Mouse (Mus musculus) splenic B cell, adult 2 months (primary cell): ENCODE results near the gene Lef1.
A peak's percentile ranks its signal among the peaks of the same experiment; 100 is the strongest.

ENCODE experiments used
- DNase-seq: peaks from one replicate; pipeline ENCODE4 v3.0.0-alpha.2; 2011; ENCODE audit warnings: low read depth, low spot score
- H3K27me3 ChIP-seq: 2 replicates; pipeline ENCODE4 v1.6.1; 2012; ENCODE audit warnings: mild to moderate bottlenecking, low read length, moderate library complexity, mixed read lengths; ENCODE audit not compliant: control insufficient read depth, poor library complexity, insufficient read depth, severe bottlenecking
- H3K36me3 ChIP-seq: 2 replicates; pipeline ENCODE4 v1.6.1; 2012; ENCODE audit warnings: mild to moderate bottlenecking, low read length, moderate library complexity, mixed read lengths; ENCODE audit not compliant: control insufficient read depth, poor library complexity, insufficient read depth, severe bottlenecking

Lef1 gene

DNA sequence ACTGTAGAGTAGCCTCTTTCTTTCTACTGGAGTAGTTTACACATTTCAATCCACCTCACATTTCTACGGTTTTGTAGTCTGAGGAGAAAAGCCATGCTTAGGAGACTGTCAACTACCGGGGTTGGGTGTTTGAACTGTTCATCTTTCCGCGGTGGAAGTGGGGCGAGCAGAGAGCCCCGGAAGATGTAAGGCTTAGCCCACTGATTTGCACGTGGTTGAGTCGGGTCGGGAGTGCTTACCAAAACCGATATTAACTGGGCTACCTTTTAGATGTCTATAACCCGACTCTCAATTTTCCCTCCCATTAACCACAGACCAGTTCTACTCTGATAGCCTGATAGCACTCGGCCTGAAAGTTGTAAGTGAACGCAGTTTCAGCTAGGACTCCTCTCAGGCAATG lies 2.8 kb downstream of the Lef1 start:
- Histone ChIP-seq H3K27me3 (no peaks in the 10 kb centered on the region; the same call in 1 of the 2 replicates), H3K36me3 (peaks cover 3% of the 10 kb centered on the region; the same call in 1 of the 2 replicates)
- DNase-seq, result peak; percentile 47

DNA sequence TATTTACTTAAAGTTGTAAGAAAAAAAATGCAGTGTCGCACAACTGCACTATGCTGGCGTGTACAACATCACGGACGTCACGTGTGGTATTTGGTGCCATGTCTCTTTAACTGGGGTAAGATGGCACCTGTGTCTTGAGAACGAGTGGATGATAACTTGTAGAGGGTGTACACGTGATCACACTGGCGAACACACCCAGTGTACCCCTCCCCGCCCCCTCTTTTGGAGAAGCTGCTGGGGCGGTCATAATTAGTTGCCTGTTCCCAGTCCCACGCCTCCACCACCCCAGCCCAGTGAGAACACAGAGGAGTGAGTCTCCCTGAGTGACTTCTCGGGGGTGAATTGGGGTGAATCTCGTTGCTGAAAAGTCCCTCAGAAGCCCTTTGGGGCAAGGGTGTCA lies 5.8 kb downstream of the Lef1 start:
- peaks cover 3% of the 10 kb centered on the region; the same call in 1 of the 2 replicates for H3K36me3 ChIP-seq
- H3K27me3 ChIP-seq, result no peaks in the 10 kb centered on the region; the same call in 1 of the 2 replicates
- DNase-seq, result no peak

DNA sequence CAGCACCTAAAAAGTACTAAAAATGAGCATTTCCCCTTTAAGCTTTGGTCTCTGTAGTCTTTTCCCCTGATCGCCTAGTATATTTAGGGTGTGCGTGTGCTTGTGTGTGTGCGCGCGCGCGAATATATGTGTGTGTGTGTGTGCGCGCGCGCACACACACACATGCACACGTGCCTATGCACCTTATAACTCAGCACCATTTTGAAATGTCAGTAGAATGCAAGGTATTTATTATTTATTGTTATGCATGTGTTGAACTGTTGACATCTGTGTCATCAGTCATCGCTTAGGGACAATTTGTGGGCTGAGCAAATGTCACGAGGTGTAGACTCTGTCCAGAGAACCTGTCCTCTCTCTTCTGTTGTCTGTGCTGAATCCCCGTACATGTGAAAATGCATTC lies 7.1 kb downstream of the Lef1 start:
- Histone ChIP-seq H3K27me3 (no peaks in the 10 kb centered on the region; the same call in 1 of the 2 replicates), H3K36me3 (0 out of 2 replicates have a peak, but pooled peaks cover 3% of the 10 kb centered on the region)
- peak; percentile 15 for DNase-seq

DNA sequence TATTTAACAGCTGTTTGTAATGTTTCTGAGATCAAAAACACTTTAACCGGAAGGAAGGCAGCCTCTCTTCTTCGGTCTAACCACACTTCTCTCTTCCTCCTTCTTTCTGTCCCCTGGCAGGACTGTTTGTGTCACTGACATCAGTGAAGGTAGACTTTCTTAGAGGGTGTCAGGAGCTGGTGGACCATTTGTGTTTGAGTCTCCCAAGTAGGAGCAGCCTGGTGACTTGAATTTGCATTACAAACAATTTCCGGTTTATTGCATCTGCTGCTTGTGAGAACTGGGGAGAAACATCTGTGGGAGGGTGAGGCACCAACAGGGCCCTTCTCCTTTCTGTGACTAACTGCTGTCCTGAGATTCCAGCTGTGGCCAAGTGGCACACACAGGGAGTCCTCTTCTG lies 7.6 kb downstream of the Lef1 start:
- no peaks in the 10 kb centered on the region; the same call in 1 of the 2 replicates for H3K27me3 ChIP-seq
- peak; percentile 70 for DNase-seq

DNA sequence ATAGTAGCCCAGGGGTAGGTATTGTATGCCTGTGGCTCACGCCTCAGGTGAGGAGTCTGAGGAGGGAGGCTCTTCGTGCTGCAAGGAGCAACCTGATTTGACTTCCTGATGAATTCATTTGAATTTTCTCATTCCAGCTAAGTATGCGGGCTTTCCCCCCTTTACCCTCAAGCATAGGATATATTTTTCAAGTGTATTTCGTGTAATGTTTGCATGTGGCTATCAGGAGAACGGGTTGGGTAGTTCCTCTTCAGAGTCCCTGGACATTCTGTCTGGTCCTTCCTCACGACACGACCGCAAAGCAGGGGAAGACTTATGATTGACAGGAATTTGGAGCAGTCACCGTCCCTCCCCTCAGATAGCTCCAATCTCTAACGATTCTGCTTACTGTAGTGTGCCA lies 9.2 kb downstream of the Lef1 start:
- Histone ChIP-seq H3K27me3 (no peaks in the 10 kb centered on the region; the same call in 1 of the 2 replicates), H3K36me3 (0 out of 2 replicates have a peak, but pooled peaks cover 3% of the 10 kb centered on the region)
- DNase-seq, result no peak

More for the DNA sequence above, 7.6 kb downstream of the Lef1 start:
- H3K36me3 ChIP-seq, result 0 out of 2 replicates have a peak, but pooled peaks cover 3% of the 10 kb centered on the region

DNA sequence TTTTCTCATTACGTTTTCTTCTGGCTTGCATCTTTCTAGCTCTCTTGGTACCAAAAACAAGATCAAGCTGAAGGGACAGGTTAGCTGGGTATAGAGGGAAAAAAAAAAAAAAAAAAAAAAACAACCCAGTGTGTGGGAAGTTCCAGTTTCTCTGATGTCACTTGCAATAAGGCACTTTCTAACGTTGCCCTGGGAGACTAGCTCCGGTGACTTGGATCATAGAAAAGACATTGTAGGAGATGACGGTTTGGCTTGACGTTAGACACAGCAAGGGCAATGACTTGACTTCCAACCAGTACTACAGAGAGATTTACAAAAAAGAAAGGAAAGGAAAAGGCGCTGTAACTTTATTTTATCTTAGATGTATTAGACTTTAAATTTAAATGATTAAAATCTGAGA lies 13.2 kb downstream of the Lef1 start:
- Histone ChIP-seq H3K36me3 (no peaks in the 10 kb centered on the region), H3K27me3 (no peaks in the 10 kb centered on the region)
- DNase-seq, result no peak

DNA sequence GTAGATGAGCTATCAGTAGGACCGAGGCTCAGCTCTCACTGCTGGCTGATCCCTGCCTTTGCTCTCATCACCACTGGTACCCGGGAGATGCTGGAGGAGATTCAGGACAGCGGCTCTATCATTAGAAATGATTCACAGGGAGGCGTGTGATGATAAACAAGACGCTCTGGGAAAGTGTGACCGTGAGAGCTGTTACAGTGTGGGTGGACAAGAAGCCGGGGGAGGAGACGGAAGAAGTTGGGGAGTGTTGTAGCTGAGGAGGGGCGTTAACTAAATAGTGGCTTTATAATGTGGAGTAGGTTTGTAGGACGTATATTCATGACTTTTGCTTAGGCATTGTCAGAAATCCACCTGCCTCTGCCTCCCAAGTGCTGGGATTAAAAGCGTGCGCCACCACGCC lies 15.6 kb downstream of the Lef1 start:
- Histone ChIP-seq H3K36me3 (no peaks in the 10 kb centered on the region), H3K27me3 (no peaks in the 10 kb centered on the region)
- DNase-seq, result no peak

DNA sequence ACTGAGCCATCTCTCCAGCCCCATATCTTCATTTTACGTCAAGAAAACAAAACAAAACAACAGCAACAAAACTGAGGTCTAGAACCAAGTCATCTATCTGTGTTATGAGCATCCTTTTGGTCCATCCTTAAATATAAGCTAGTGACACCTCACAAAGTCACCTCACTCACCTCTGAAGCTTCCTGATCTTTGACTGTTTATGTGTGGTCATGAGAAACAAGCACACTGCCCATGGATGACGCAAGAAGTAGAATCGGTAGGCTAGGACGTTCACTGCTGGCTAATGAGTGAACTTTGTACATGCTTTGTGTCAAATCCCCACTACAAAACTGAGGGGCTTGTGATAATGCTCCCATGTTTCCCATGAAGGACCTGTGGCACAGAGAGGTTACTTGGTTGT lies 16.2 kb downstream of the Lef1 start:
- DNase-seq, result no peak

DNA sequence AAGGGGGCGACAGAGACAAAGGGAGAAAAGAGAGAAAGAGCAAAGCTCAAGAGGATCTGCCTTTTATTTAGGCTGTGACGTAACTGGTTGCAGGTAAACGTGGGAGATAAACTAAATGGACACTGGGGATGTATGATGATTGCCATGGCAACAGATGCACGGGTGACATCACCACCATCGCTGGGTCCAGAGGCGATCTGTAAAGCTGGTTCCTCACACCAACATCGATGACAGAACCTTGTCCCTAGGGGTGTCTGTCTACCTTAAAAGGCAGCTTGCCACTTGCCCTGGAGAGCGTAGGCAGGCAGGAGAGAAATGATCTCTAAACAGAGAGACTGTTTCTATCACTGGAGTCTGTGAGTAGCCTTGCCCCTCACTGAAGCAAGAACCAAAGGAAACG lies 23.7 kb downstream of the Lef1 start:
- Histone ChIP-seq H3K36me3 (no peaks in the 10 kb centered on the region), H3K27me3 (no peaks in the 10 kb centered on the region)
- no peak for DNase-seq

More for the DNA sequence above, 16.2 kb downstream of the Lef1 start:
- no peaks in the 10 kb centered on the region for H3K36me3 ChIP-seq
- H3K27me3 ChIP-seq, result no peaks in the 10 kb centered on the region

DNA sequence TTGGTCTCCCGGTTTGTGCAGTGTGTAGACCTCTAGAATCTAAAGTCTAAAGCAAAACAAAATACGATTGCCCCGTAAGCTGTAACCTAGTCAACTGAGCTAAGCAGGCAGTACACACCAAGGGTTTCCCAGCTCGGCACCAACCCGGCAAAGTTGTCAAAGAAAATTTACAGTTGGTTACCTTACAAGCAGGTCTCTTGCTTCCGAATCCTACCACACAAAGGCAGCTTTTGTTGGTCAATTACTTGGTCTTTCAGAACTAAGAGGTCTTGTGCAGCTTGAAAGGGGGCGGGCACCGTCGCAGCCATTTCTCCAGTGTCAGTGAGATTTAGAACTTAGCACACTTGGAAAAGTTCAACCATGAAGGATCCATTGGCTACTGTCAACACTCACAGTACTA lies 25.2 kb downstream of the Lef1 start:
- no peak for DNase-seq
- no peaks in the 10 kb centered on the region for H3K36me3 ChIP-seq
- no peaks in the 10 kb centered on the region for H3K27me3 ChIP-seq

DNA sequence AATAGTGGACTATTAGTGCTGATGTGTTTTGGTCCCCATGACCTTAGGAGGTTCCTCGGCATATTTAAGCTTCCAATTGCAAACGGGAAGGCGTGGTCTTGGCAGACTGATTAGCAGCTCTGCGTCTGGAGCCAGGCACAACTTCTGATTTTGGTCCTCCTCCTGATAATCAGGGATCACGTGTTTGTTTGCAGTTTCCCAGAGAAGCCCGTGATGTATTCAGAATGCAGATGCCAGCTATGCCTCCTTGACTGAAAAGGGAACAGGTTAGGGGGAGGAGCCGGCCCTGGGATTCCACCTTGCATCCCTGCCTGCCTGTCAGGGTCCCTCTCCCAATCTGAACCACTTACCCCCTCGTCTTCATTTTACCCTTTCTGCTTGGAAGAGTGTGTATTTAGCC lies 26.2 kb downstream of the Lef1 start:
- no peak for DNase-seq
- Histone ChIP-seq H3K36me3 (no peaks in the 10 kb centered on the region), H3K27me3 (no peaks in the 10 kb centered on the region)

DNA sequence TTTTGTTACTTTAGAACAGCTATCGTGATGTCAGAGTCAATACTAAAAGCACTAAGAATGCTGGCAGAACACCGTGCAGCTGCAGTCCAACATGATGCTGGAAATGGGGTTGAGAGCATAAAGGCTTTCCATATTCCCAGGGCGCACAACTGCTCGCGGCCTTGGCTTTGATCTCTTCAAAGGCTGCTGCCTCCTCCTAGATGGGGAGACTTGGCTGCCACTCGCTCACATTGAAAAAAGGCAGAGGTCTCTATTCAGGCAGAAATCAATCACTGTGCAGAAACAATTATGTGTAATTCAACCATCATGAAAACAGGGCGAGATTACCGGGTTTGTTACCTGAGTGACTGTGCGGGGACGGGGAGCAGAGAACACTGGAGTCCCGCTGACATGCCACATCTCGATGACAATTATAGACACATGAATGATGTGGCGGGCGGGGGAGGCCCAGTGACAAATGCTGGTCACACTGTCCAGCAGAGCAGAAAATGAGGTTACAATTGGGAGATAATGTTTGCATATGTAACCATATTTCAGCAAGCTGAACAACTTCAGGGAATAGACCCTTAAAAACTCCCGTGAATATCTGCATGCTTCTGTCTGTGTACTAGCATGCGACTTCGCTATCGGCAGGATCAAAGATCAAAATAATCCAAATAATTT lies 27.0 kb downstream of the Lef1 start:
- no peaks in the 10 kb centered on the region for H3K36me3 ChIP-seq
- no peaks in the 10 kb centered on the region for H3K27me3 ChIP-seq
- peak; percentile 28 for DNase-seq

DNA sequence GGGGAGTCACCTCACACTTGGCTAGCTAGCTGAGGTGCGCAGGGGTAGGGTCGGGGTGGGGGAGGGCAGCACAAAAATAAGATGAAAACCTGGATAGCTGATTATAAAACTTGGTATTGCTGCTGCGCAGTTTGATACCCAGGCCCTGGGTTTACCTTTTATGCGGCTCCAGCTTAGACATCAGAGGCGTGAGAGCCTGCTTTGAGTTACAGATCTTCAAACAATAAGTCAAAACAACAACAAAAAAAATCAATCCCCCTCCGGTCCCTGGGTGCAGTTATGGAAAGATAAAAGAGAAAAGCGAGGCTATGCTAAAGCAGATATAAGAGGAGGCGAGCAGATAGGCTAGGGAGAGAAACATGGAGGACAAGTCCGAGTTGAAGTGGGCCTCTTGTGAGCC lies 28.0 kb downstream of the Lef1 start:
- DNase-seq, result no peak
- Histone ChIP-seq H3K36me3 (no peaks in the 10 kb centered on the region), H3K27me3 (no peaks in the 10 kb centered on the region)

DNA sequence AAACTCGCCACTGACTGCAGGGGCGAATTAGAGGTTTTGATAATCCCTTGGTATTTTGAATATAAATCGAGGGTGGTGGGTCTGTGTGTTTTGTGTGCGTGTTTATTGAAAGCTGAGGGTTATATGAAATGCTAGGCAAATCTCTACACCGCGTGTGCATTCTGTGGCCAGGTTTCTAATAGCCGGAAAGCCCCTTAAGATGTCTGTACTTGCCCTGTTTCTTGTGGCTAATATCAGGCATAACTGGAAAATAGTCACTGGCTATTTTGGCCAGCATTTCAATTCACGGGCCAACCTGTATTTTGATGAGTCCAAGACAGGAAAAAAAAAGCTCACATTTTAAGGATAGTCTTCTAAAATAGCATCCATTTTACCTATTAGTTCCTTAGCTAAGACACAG lies 28.5 kb downstream of the Lef1 start:
- no peaks in the 10 kb centered on the region for H3K27me3 ChIP-seq
- no peak for DNase-seq
- no peaks in the 10 kb centered on the region for H3K36me3 ChIP-seq

DNA sequence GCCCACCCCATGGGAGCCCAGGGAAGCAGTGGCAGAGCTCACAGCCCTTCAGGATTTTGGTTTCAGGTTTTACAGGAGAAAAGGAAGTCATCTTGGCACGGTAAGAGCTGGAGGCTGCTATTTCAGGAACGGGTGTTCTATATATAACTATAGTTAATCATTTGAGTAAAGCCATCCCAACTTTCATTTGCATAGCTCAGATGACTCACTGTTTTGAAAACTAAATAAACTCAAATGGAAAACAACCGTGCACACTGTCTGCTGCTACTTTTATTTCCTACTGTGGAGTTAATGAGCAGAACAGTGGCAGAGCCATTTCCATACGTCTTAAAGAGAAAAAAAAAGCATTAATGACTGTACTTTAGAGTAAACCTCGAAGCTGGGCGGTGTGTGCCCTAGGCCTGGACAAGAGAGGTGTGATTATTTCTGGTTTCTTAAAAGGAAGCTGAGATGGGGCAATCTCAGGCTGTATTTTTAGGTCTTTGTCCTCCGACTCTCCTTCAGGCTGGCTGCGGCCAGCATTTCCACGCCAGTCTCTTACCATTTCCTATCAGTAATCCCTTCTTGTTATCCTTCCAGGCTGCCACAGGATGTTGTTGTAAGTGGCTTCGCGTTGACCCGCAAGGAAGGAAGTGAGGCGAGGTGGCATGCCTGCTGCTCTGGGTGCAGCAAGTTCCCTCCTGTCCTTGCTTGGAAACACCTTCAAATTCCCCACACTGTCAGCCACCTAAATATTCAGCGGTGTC lies 29.2 kb downstream of the Lef1 start:
- Histone ChIP-seq H3K27me3 (no peaks in the 10 kb centered on the region), H3K36me3 (no peaks in the 10 kb centered on the region)
- peak; percentile 7 for DNase-seq
